Mouse (Mus musculus) sigmoid colon, adult 10 weeks (tissue): Measurements from ENCODE around the gene Skint9. TPM values are rescaled to one million over a fixed set of nuclear protein-coding genes. Genes with fewer than 3 reads are reported as not detected.

Source experiments
- polyA plus RNA-seq: library from polyadenylated mRNA; stranded (reverse); fragments of 350-450 nt; fragmentation: Illumina TruSeq; extraction: RNeasy Lipid Tissue Mini Kit (QIAGEN cat#74804); gene quantifications from one replicate; pipeline ENCODE4 v1.2.3, GENCODE M21; 2014; ENCODE audit warnings: low read depth, low replicate concordance

Gene Skint9
- polyA plus RNA-seq, result not detected

DNA sequence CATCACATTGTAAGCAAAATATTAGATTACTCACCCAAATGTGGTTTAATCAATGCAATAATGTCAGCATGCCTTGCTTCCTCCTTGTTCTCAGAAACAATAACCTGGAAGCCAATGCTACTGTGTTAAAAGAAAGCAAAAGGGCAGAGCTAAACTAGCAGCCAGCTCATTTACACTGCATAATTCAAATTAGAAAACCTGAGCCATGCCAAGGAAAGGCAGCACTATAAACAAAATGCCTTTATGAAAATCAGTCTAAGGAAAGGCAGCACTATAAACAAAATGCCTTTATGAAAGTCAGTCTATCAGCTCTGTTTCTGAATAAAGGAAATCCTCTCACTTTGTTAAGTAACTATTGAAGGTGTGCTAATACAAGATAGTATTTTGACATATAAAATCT, at the start of gene Skint9:
Skint9 (minus strand) TSS at position 101 of the 400 bp plus-strand sequence.

Other genes with a start within 250 kb of the Skint9 start
- 0.66 TPM for gene Skint3, start 201.7 kb downstream of the Skint9 start, polyA plus RNA-seq
- gene Skint2, start 123.2 kb upstream of the Skint9 start, polyA plus RNA-seq, result not detected